Mouse (Mus musculus): ENCODE results near the gene Oas2.

DNA sequence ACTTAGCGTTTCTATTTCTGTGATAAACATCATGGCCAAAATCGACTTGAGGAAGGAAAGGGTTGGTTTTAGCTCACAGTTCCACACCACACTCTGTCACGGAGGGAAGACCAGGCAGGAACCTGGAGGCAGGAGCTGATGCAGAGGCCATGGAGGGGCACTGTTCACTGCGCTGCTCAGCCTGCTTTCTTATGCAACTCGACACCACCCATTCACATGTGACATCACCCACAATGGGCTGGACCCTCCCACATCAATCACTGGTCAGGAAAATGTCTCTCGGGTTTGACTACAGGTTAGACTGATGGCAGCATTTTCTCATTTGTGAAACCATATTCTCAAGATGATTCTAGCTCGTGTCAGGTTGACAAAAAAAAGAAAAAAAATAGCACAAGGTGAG, 28.6 kb downstream of the Oas2 start:
- TF ChIP-seq CTCF (IDR thresholded peaks at IDR 0.05; ENCODE audit: borderline replicate concordance, insufficient read depth, low read depth, low read length), result no peak
- no peak for TF ChIP-seq POLR2A (IDR thresholded peaks at IDR 0.05; ENCODE audit: borderline replicate concordance, insufficient read depth, low read length)

Measured in cerebellum, adult 2 months (tissue).